Mouse (Mus musculus) forebrain, embryonic 16.5 days (tissue): ENCODE data around the gene Hist2h2ac. TPM values are rescaled to one million over a fixed set of nuclear protein-coding genes. Genes with fewer than 3 reads are reported as not detected.

Experiments
- ATAC-seq: fragments of 200-750 bp; cut with Nextera tagmentation; 2 replicates; pipeline ENCODE4 v1.8.0; 2017; ENCODE audit warnings: mild to moderate bottlenecking, moderate library complexity
- H3K27ac ChIP-seq: fragments of 300-500 bp; sonication (generic); 2 replicates; pipeline ENCODE4 v1.5.1; 2014; ENCODE audit warnings: low read length, control low read depth
- H3K27me3 ChIP-seq: fragments of 300-500 bp; sonication (generic); replicated peaks from 2 replicates; pipeline ENCODE4 v1.6.1; 2014; ENCODE audit warnings: low read length; ENCODE audit not compliant: control insufficient read depth, insufficient read depth
- H3K36me3 ChIP-seq: fragments of 300-500 bp; sonication (generic); 2 replicates; pipeline ENCODE4 v1.6.1; 2014; ENCODE audit not compliant: control insufficient read depth, insufficient read depth
- H3K4me1 ChIP-seq: fragments of 300-500 bp; sonication (generic); replicated peaks from 2 replicates; pipeline ENCODE4 v1.6.1; 2014; ENCODE audit warnings: low read length; ENCODE audit not compliant: control insufficient read depth, insufficient read depth
- H3K4me2 ChIP-seq: fragments of 300-500 bp; sonication (generic); 2 replicates; pipeline ENCODE4 v1.6.1; 2014; ENCODE audit warnings: mild to moderate bottlenecking, low read length, control low read depth
- H3K4me3 ChIP-seq: fragments of 300-500 bp; sonication (generic); replicated peaks from 2 replicates; pipeline ENCODE4 v1.5.1; 2014; ENCODE audit warnings: mild to moderate bottlenecking, low read length, control low read depth
- H3K9ac ChIP-seq: fragments of 300-500 bp; sonication (generic); replicated peaks from 2 replicates; pipeline ENCODE4 v1.6.1; 2014; ENCODE audit warnings: low read depth, low read length, control low read depth
- H3K9me3 ChIP-seq: fragments of 300-500 bp; sonication (generic); 2 replicates; pipeline ENCODE4 v1.6.1; 2016; ENCODE audit warnings: low read length; ENCODE audit not compliant: control insufficient read depth
- WGBS: fragments of 180-500 bp; shearing (Covaris S2); extraction: QIAGEN DNeasy Blood & Tissue Kit; methylation state at CpG from one replicate; pipeline ENCODE4 v1.1.7; 2014; 5-methylcytosine and 5-hydroxymethylcytosine counted together
- polyA plus RNA-seq: library from polyadenylated mRNA; unstranded; fragments of >200 nt; fragmentation: Nextera tagmentation; extraction: Ambion mirVana; gene quantifications from 2 replicates; pipeline ENCODE4 v1.2.1, GENCODE M21; 2015

The Hist2h2ac gene
- polyA plus RNA-seq, 1 experiment from 2014 or later, result 2.1 TPM

- ATAC-seq, result peak; percentile 26; the same call in 1 of the 2 replicates
- 4% methylated on average over 27 of the region's 27 CpGs for WGBS
- Histone ChIP-seq H3K9ac (peak overlapping the region; percentile 58), H3K4me3 (peak overlapping the region; percentile 69), H3K36me3 (no peaks in the 10 kb centered on the region), H3K27ac (peak overlapping the region; percentile 98), H3K27me3 (no peaks in the 10 kb centered on the region), H3K9me3 (no peaks in the 10 kb centered on the region), H3K4me2 (peak overlapping the region; percentile 85), H3K4me1 (peaks cover 24% of the 10 kb centered on the region)
These were observed 43.1 kb upstream of the Hist2h2ac start for GRCm38 (mm10) chr3:96263558-96264403.

DNA sequence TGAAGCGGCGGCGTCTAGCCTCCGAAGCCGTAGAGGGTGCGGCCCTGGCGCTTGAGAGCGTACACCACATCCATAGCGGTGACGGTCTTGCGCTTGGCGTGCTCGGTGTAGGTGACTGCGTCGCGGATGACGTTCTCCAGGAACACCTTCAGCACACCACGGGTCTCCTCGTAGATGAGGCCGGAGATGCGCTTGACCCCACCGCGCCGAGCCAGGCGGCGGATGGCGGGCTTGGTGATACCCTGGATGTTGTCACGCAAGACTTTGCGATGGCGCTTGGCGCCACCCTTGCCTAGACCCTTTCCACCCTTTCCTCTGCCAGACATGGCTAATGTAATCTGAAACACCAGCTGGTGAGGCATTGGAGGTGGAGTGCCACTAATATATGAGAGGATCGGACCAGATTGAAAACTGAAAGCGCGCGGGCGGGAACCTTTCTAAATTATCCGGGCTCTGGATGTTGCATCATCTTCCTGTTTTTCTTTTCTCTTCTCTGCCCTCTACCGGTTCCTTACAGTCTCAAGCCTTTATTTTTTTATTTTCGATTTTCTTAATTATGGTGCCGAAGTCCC, 42.4 kb upstream of the Hist2h2ac start, which contains the start of gene Hist2h4:
Hist2h4 (minus strand) TSS at position 333 of the 572 bp plus-strand sequence.
- Histone ChIP-seq H3K4me1 (peaks cover 22% of the 10 kb centered on the region), H3K27ac (peak within 1 kb of the TSS; percentile 98), H3K36me3 (no peaks in the 10 kb centered on the region), H3K9me3 (no peaks in the 10 kb centered on the region), H3K9ac (peak within 1 kb of the TSS; percentile 83), H3K4me3 (peak within 1 kb of the TSS; percentile 69), H3K27me3 (no peaks in the 10 kb centered on the region), H3K4me2 (peak within 1 kb of the TSS; percentile 85)
- 0% methylated on average over 40 of the region's 40 CpGs for WGBS
- ATAC-seq, result peak; percentile 91

DNA sequence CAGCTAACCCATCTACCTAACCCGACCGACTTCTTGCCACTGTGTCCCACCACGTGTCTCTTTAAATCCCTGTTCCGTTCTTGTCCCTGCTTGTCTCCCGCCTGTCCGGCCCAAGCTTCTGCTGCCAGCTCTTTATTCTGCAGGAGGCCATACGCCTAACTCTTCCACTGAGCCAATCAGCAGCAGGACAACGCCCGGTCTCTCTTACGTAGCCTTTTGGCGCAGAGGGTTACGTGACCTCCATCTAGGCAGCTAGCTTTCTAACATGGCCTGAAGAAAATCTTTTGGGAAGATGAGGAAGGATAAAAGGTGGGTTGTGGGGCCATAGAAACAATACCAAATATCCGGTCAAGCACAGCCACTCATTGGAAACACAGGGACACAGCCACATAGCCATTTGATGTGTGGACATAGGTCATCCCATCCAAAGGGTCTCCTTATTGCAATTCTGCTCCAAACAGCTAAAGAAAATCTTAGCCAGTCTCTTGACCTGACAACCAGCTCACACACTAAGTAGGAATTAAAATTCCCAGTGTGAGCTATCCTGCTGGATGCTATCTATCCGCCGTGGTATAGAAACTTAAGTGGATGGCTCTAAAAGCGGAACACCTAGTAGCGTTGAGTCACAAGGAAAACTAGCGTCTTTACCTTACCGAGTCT, 41.7 kb upstream of the Hist2h2ac start:
- Histone ChIP-seq H3K4me2 (peak overlapping the region; percentile 85), H3K4me1 (peaks cover 17% of the 10 kb centered on the region), H3K9me3 (no peaks in the 10 kb centered on the region), H3K36me3 (no peaks in the 10 kb centered on the region), H3K27ac (peak overlapping the region; percentile 98), H3K4me3 (peak overlapping the region; percentile 69), H3K27me3 (no peaks in the 10 kb centered on the region), H3K9ac (peak overlapping the region; percentile 83)
- under 1% methylated on average over 19 of the region's 19 CpGs for WGBS
- ATAC-seq, result peak; percentile 71

DNA sequence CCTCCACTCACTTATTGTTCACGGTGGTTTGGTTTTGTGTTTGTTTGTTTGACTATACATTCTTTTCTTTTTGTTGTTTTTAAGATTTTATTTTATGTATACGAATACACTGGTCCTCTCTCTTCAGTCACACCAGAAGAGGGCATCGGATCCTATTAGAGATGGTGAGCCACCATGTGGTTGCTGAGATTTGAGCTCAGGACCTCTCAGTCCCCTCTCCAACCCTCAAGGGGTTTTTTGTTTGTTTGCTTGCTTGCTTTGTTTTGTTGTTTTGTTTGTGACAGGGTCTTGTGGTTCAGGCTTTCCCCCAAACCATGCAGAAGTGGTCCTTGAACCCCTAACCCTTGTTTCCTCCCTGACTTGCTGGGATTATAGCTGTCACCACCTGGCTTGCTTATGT, 40.9 kb upstream of the Hist2h2ac start:
- WGBS, result 54% methylated on average over 3 of the region's 3 CpGs
- Histone ChIP-seq H3K27ac (peak overlapping the region; percentile 98), H3K9ac (no peak overlapping the region; the same call in 1 of the 2 replicates), H3K4me3 (peak overlapping the region; percentile 69), H3K27me3 (no peaks in the 10 kb centered on the region), H3K4me2 (peak overlapping the region; percentile 85), H3K9me3 (no peaks in the 10 kb centered on the region), H3K4me1 (peaks cover 17% of the 10 kb centered on the region), H3K36me3 (no peaks in the 10 kb centered on the region)
- no peak for ATAC-seq

DNA sequence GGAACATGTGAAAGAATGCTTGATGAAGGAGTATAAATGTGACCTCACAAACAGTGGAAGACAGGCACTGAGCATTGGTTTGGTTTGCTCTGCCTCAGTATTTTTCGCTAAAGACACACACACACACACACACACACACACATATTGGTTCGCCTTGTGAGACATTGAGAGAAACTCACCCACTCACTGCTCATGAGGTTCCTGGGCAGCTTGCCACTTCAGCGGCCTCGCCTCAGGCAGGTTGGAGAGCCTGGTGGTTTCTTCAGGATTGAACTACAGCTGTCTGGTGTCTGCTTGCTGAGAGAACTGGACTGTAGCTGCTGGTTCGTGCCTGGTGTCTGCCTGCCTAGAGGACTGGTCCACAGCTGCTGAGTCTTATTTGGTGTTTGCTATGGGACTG, 39.5 kb upstream of the Hist2h2ac start:
- no peaks in the 10 kb centered on the region for H3K36me3 ChIP-seq
- no peak overlapping the region for H3K4me2 ChIP-seq
- H3K4me1 ChIP-seq, result peaks cover 17% of the 10 kb centered on the region
- H3K27me3 ChIP-seq, result no peaks in the 10 kb centered on the region
- H3K27ac ChIP-seq, result no peak overlapping the region
- no peak overlapping the region for H3K9ac ChIP-seq
- WGBS, result 88% methylated on average over 5 of the region's 5 CpGs
- H3K9me3 ChIP-seq, result no peaks in the 10 kb centered on the region
- ATAC-seq, result no peak
- no peak overlapping the region for H3K4me3 ChIP-seq

- no peak overlapping the region for H3K4me2 ChIP-seq
- no peaks in the 10 kb centered on the region for H3K36me3 ChIP-seq
- H3K9me3 ChIP-seq, result no peaks in the 10 kb centered on the region
- no peaks in the 10 kb centered on the region for H3K27me3 ChIP-seq
- H3K4me1 ChIP-seq, result peaks cover 5% of the 10 kb centered on the region
- no peak overlapping the region for H3K4me3 ChIP-seq
- no peak overlapping the region for H3K27ac ChIP-seq
- 80% methylated on average over 3 of the region's 3 CpGs for WGBS
- ATAC-seq, result no peak
- no peak overlapping the region for H3K9ac ChIP-seq
These were observed 36.5 kb upstream of the Hist2h2ac start for GRCm38 (mm10) chr3:96257190-96257589.

DNA sequence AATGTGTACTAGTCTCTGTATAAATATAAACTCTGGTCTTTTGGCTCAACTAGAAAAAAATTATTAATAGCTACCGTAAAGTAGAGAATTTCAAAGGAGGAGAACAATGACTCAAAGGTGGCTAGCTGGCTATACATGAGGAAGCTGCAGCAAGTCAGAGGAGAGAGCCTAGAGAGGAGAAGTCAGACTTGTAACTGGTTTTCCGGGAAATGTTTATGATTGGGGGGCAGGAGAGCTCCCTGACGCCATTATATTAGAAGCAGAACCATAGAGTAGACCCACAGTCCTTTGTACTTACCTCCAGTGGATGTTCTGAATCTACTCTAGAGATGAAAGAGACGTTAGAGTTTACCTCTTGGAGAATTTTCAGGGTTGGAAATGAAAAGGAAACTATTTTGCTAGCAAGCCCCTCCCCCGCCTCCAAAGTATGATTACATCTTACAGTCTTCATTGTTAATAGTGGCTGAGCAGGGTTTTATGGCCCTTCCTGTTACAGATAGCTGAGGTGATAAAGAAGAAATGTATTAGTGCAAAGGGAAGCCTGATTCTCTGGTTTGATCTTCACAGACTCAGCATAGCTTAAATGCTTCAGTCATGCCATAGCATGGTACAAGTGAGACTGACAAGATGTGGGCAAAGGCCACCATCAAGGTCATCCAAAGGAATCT, 35.4 kb upstream of the Hist2h2ac start:
- H3K27ac ChIP-seq, result no peak overlapping the region
- H3K4me2 ChIP-seq, result no peak overlapping the region
- no peaks in the 10 kb centered on the region for H3K36me3 ChIP-seq
- no peak for ATAC-seq
- no peak overlapping the region for H3K9ac ChIP-seq
- WGBS, result 82% methylated on average over 5 of the region's 5 CpGs
- no peaks in the 10 kb centered on the region for H3K9me3 ChIP-seq
- no peaks in the 10 kb centered on the region for H3K27me3 ChIP-seq
- H3K4me1 ChIP-seq, result no peaks in the 10 kb centered on the region
- H3K4me3 ChIP-seq, result no peak overlapping the region

DNA sequence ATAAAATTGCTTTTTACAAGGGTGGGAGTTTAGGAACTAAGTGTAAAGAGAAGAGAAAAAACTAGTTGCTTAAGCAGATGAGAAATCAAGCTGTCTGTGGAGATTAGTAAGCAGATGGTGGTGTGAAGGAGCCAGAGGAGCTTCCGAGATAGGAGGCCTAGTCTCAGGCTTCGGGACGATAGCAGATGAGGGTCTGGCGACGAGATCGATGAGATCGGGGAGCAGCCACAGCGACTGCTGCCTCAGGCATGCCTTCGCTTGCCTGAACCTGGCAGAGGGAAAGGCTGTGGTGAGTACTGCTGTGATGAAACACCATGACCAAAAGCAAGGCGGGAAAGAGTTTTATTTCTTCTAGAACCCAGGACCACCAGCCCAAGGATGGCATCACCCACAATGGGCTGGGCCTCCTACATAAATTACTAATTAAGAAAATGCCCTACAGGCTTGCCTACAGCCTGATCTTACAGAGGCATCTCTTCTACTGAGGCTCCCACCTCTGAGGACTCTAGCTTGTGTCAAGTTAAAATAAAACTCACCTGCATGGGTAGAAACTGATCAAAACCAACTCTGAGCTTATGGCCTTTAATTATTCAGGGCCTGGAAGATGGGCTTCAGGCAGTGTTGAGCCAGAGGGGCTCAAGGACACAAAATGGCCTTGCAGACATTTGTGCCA, 34.1 kb upstream of the Hist2h2ac start:
- Histone ChIP-seq H3K4me2 (no peak overlapping the region), H3K36me3 (no peaks in the 10 kb centered on the region), H3K27me3 (no peaks in the 10 kb centered on the region), H3K9me3 (no peaks in the 10 kb centered on the region), H3K27ac (no peak overlapping the region), H3K4me1 (no peaks in the 10 kb centered on the region), H3K4me3 (no peak overlapping the region), H3K9ac (no peak overlapping the region)
- no peak for ATAC-seq
- WGBS, result 54% methylated on average over 10 of the region's 10 CpGs
